Mouse (Mus musculus): ENCODE results near the gene Hcn2. TPM values are rescaled to one million over a fixed set of nuclear protein-coding genes. Genes with fewer than 3 reads are reported as not detected.
A peak's percentile ranks its signal among the peaks of the same experiment; 100 is the strongest.

Gene Hcn2
- polyA plus RNA-seq, 1 experiment from 2014 or later: 0.28 TPM

DNA sequence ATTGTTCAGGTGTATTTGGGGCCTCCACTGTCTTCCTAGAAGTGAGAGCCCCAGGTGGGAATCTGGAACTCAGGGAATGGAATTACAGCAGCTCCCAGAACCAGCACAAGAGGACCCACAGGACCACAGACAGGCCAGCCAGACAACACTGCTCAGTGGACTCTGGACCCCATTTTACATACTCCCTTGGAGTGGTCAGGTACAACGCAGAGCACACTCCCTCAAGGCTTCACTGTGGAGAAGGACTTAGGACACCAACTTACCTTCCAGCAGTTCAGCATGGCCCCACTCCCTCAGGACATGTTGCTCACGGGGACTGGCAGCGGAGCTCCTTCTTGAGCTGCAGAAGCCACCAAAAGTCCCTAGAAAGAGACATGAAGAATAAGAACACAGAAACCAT, 29.0 kb downstream of the Hcn2 start:
- Histone ChIP-seq H3K4me2 (replicated peaks; ENCODE audit: low read depth) (peak overlapping the region; percentile 86), H3K9ac (ENCODE audit: low read length) (no peak overlapping the region), H3K4me1 (replicated peaks; ENCODE audit: control insufficient read depth, insufficient read depth) (peaks cover 3% of the 10 kb centered on the region), H3K27me3 (ENCODE audit: control insufficient read depth, insufficient read depth, low read length) (no peaks in the 10 kb centered on the region), H3K27ac (replicated peaks) (no peak overlapping the region), H3K9me3 (ENCODE audit: control insufficient read depth, low read length) (no peaks in the 10 kb centered on the region), H3K36me3 (ENCODE audit: control insufficient read depth, insufficient read depth, low read length) (peaks cover 11% of the 10 kb centered on the region), H3K4me3 (ENCODE audit: low read depth, low read length) (no peak overlapping the region)
- DNase-seq (ENCODE audit: low spot score) (no peak), ATAC-seq (ENCODE audit: low FRiP score, low TSS enrichment) (no peak)
- TF ChIP-seq CTCF (IDR thresholded peaks at IDR 0.05; ENCODE audit: low read depth) (no peak), EP300 (optimal IDR thresholded peaks at IDR 0.05) (no peak)
- WGBS: 90% methylated on average over 3 of the region's 3 CpGs

DNA sequence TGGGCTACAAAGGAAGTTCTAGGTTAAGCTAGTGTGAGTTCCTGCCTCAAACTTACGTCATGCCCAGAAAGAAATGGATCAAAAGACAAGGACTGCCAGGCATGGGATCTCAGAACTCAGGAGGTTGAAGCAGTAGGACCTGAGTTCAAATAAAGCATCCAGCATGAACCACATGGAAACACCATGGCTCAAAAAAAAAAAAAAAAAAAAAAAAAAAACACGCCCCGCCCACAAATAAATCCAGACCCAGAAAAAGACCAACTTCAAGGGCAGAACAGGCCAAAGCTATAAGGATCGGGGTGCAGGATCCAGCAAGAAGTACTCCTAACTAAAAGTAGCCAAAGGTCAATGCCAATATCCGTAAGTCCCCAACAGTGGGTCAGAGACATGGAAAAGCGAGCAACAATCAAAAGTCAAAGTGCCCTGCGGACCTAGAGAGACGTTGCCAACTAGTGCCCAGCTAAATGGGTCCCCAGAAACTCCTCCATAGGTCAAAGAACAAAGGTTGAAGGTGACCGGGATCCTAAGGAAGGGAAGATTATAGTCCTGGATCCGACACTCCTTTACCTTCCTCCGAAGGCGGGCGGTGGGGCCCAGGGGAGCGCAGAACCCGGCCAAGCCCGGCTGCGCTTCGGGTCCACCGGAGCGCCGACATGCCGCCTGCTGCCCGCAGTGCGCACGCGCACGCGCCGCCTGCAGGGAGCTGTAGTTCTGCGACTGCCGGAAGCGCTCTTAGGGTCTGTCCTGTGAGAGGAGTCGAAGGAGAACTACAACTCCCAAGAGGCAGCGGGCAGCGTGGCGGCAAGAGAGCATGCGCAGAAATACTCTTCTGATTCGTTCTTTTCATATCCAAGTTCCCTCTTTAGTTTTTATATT, 29.7 kb downstream of the Hcn2 start, which contains the start of gene Polrmt:
Gene Polrmt (minus strand): TSS at position 684 of the 876 bp plus-strand sequence.
- H3K4me1 ChIP-seq (replicated peaks; ENCODE audit: control insufficient read depth, insufficient read depth): peaks cover 3% of the 10 kb centered on the region
- ATAC-seq (ENCODE audit: low FRiP score, low TSS enrichment) (peak; percentile 97), DNase-seq (ENCODE audit: low spot score) (peak; percentile 94)
- H3K9me3 ChIP-seq (ENCODE audit: control insufficient read depth, low read length): no peaks in the 10 kb centered on the region
- no peaks in the 10 kb centered on the region for H3K27me3 ChIP-seq (ENCODE audit: control insufficient read depth, insufficient read depth, low read length)
- H3K9ac ChIP-seq (ENCODE audit: low read length): peak within 1 kb of the TSS; percentile 65
- WGBS: 1% methylated on average over 38 of the region's 38 CpGs
- peak within 1 kb of the TSS; percentile 68 for H3K4me3 ChIP-seq (ENCODE audit: low read depth, low read length)
- no peak within 1 kb of the TSS for H3K27ac ChIP-seq (replicated peaks)
- peak within 1 kb of the TSS; percentile 86 for H3K4me2 ChIP-seq (replicated peaks; ENCODE audit: low read depth)
- peaks cover 4% of the 10 kb centered on the region for H3K36me3 ChIP-seq (ENCODE audit: control insufficient read depth, insufficient read depth, low read length)
- TF ChIP-seq EP300 (optimal IDR thresholded peaks at IDR 0.05): no peak
- peak; percentile 67 for TF ChIP-seq CTCF (IDR thresholded peaks at IDR 0.05; ENCODE audit: low read depth)

DNA sequence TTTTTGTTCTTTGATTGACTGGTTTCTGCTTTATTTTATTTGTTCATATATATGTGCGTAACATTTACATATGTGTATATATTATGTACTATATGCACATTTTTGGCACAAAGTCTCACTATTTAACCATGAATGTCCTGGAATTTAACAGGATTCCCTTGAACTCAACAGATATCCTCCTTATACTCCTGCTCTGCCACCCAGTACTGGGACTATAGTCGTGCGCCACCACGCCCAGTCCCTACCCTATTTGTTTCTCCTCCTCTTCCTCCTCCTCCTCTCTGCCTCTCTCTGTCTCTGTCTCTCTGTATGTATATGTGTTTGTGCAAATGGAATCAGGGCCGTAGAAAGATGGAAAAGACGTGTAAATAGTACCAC, 30.3 kb downstream of the Hcn2 start:
- H3K27ac ChIP-seq (replicated peaks): no peak overlapping the region

DNA sequence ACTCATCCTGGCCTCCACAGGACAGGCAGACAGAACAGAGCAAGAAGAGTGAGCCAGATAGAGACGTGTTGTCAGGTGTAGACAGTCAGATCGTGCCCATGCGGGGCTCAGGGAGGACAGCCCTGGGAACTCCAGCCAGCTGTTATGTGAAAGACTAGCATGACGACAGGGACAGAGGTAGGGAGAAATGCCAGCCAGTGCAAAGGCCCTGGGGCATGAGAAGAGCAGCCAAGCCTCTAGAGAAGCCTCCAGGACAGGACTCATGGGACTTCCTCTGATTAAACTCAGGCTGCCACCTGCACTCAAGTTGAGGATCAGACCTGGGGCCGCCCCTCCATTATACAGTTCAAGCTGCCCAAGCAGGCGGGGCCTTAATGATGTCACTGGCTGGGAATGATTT, 32.1 kb downstream of the Hcn2 start:
- Histone ChIP-seq H3K9ac (ENCODE audit: low read length) (no peak overlapping the region), H3K36me3 (ENCODE audit: control insufficient read depth, insufficient read depth, low read length) (peaks cover 3% of the 10 kb centered on the region; the same call in 1 of the 2 replicates), H3K27ac (replicated peaks) (no peak overlapping the region), H3K9me3 (ENCODE audit: control insufficient read depth, low read length) (no peaks in the 10 kb centered on the region), H3K4me3 (ENCODE audit: low read depth, low read length) (no peak overlapping the region), H3K4me1 (replicated peaks; ENCODE audit: control insufficient read depth, insufficient read depth) (peaks cover 3% of the 10 kb centered on the region), H3K4me2 (replicated peaks; ENCODE audit: low read depth) (no peak overlapping the region), H3K27me3 (ENCODE audit: control insufficient read depth, insufficient read depth, low read length) (no peaks in the 10 kb centered on the region)
- TF ChIP-seq CTCF (IDR thresholded peaks at IDR 0.05; ENCODE audit: low read depth): no peak
- no peak for TF ChIP-seq EP300 (optimal IDR thresholded peaks at IDR 0.05)
- WGBS: 83% methylated on average over 6 of the region's 6 CpGs
- ATAC-seq (ENCODE audit: low FRiP score, low TSS enrichment): no peak
- DNase-seq (ENCODE audit: low spot score): no peak

More for the DNA sequence above, 30.3 kb downstream of the Hcn2 start:
- no peak for DNase-seq (ENCODE audit: low spot score)
- Histone ChIP-seq H3K9me3 (ENCODE audit: control insufficient read depth, low read length) (no peaks in the 10 kb centered on the region), H3K36me3 (ENCODE audit: control insufficient read depth, insufficient read depth, low read length) (peaks cover 3% of the 10 kb centered on the region; the same call in 1 of the 2 replicates), H3K27me3 (ENCODE audit: control insufficient read depth, insufficient read depth, low read length) (no peaks in the 10 kb centered on the region), H3K4me1 (replicated peaks; ENCODE audit: control insufficient read depth, insufficient read depth) (peaks cover 3% of the 10 kb centered on the region), H3K4me2 (replicated peaks; ENCODE audit: low read depth) (peak overlapping the region; percentile 43), H3K9ac (ENCODE audit: low read length) (0 out of 2 replicates have a peak overlapping the region, but pooled peaks have one; percentile 43), H3K4me3 (ENCODE audit: low read depth, low read length) (peak overlapping the region; percentile 17; the same call in 1 of the 2 replicates)
- peak; percentile 38; the same call in 1 of the 2 replicates for ATAC-seq (ENCODE audit: low FRiP score, low TSS enrichment)
- WGBS: 18% methylated on average over 6 of the region's 6 CpGs
- TF ChIP-seq EP300 (optimal IDR thresholded peaks at IDR 0.05) (no peak), CTCF (IDR thresholded peaks at IDR 0.05; ENCODE audit: low read depth) (no peak)

DNA sequence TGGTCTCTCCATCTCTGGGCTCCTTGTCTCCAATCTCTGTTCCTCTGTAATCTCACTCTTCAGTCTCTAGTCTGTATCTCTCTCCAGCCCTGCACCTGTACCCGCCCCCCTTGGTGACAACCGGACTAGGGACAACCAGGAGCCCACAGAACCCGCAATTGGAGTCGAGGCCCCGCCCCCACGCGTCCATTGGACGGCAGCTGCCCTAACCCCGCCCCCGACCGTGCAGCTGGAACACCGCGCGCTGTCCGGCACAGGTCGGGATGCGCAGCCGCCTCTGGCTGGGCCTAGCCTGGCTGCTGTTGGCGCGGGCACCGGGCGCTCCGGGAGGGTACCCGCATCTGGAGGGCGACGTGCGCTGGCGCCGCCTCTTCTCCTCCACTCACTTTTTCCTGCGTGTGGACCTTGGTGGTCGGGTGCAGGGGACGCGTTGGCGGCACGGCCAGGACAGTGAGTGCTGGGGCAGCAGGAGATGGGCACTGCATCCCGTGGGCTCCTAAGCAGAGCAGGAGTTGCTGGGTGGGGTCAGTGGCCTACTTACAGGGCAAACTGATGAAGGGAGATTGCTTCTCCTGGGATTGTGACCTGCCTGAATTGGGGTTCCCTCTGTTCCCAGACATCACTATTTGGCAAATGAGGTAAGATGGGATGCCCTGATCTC, 38.6 kb downstream of the Hcn2 start, which contains the start of gene Fgf22:
Gene Fgf22 (plus strand): TSS at position 221 of the 661 bp plus-strand sequence.
- Histone ChIP-seq H3K9ac (ENCODE audit: low read length) (peak within 1 kb of the TSS; percentile 8; the same call in 1 of the 2 replicates), H3K27ac (replicated peaks) (no peak within 1 kb of the TSS), H3K4me3 (ENCODE audit: low read depth, low read length) (peak within 1 kb of the TSS; percentile 27), H3K27me3 (ENCODE audit: control insufficient read depth, insufficient read depth, low read length) (no peaks in the 10 kb centered on the region), H3K4me1 (replicated peaks; ENCODE audit: control insufficient read depth, insufficient read depth) (no peaks in the 10 kb centered on the region), H3K9me3 (ENCODE audit: control insufficient read depth, low read length) (no peaks in the 10 kb centered on the region), H3K4me2 (replicated peaks; ENCODE audit: low read depth) (peak within 1 kb of the TSS; percentile 52), H3K36me3 (ENCODE audit: control insufficient read depth, insufficient read depth, low read length) (peaks cover 15% of the 10 kb centered on the region; the same call in 1 of the 2 replicates)
- 2% methylated on average over 31 of the region's 36 CpGs for WGBS
- TF ChIP-seq CTCF (IDR thresholded peaks at IDR 0.05; ENCODE audit: low read depth): no peak
- TF ChIP-seq EP300 (optimal IDR thresholded peaks at IDR 0.05): no peak
- peak; percentile 65; the same call in 1 of the 2 replicates for ATAC-seq (ENCODE audit: low FRiP score, low TSS enrichment)
- peak; percentile 78 for DNase-seq (ENCODE audit: low spot score)

Data from stomach, postnatal 0 days (tissue).